ENCODE assay signal across 10 mouse cellular contexts in genomic region chr4:59808396-59808795, GRCm38 (mm10). TPM values are rescaled to one million over a fixed set of nuclear protein-coding genes. Genes with fewer than 3 reads are reported as not detected.
DNase-seq lines count a peak whose midpoint lies in the region; ATAC-seq and TF ChIP-seq lines count a peak whose summit lies in the region.
"Had no signal": no experiment of that assay in that cellular context is flagged by ENCODE, and none has a peak within 500 bp of the region (broad histone marks: within the 10 kb centered on the region; RNA-seq: fewer than 3 reads in every experiment).

No protein-coding gene starts in this region.

- H3K9ac ChIP-seq in midbrain, embryonic 15.5 days, result no peak overlapping the region

- DNase-seq in kidney, adult 2 months, result peak; percentile 29
- DNase-seq in kidney, adult 18-20 months, result no peak
- peak; percentile 37 for DNase-seq in thymus, adult 2 months
- DNase-seq in thymus, adult 18-20 months, result no peak
- DNase-seq in thymus, postnatal 25 days, result peak; percentile 31
- DNase-seq in c-Kit-positive CD71-positive TER-119-positive erythroid progenitor cells, embryonic 14.5 days (ENCODE audit: low spot score), result no peak
- DNase-seq: heart, postnatal 10 days; layer of hippocampus, postnatal 36 days had no signal

- no peak overlapping the region for H3K4me3 ChIP-seq in kidney, adult 2 months (ENCODE audit: insufficient read depth, low read depth, low read length)
- H3K4me3 ChIP-seq in thymus, adult 2 months (ENCODE audit: control insufficient read depth, insufficient read depth, low read length), result no peak overlapping the region
- H3K4me3 ChIP-seq in midbrain, embryonic 15.5 days, result no peak overlapping the region

- 78% methylated on average over 5 of the region's 5 CpGs for WGBS in kidney, adult 2 months
- WGBS in thymus, adult 2 months, result 70% methylated on average over 5 of the region's 5 CpGs
- WGBS in midbrain, embryonic 15.5 days, result 70% methylated on average over 5 of the region's 5 CpGs

- no peak for TF ChIP-seq POLR2A in kidney, adult 2 months (IDR thresholded peaks at IDR 0.05; ENCODE audit: low read depth, low read length)
- TF ChIP-seq POLR2A in thymus, adult 2 months (IDR thresholded peaks at IDR 0.05; ENCODE audit: control insufficient read depth, extremely low read depth, insufficient read depth, low read length, poor library complexity), result no peak

- no peaks in the 10 kb centered on the region for H3K27me3 ChIP-seq in kidney, adult 2 months (replicated peaks; ENCODE audit: control insufficient read depth, insufficient read depth, low read length)
- H3K27me3 ChIP-seq in thymus, adult 2 months (ENCODE audit: control insufficient read depth, insufficient read depth, low read length), result no peaks in the 10 kb centered on the region
- H3K27me3 ChIP-seq in midbrain, embryonic 15.5 days (replicated peaks), result no peaks in the 10 kb centered on the region

- H3K4me2 ChIP-seq in midbrain, embryonic 15.5 days, result no peak overlapping the region

- H3K9me3 ChIP-seq in midbrain, embryonic 15.5 days, result no peaks in the 10 kb centered on the region

- H3K27ac ChIP-seq in kidney, adult 2 months (ENCODE audit: insufficient read depth, low read depth, low read length), result no peak overlapping the region
- no peak overlapping the region for H3K27ac ChIP-seq in thymus, adult 2 months (ENCODE audit: control insufficient read depth, insufficient read depth, low read length)
- no peak overlapping the region for H3K27ac ChIP-seq in midbrain, embryonic 15.5 days

- H3K4me1 ChIP-seq in kidney, adult 2 months (ENCODE audit: control insufficient read depth, insufficient read depth, low read length), result peaks cover 4% of the 10 kb centered on the region; the same call in 1 of the 2 replicates
- H3K4me1 ChIP-seq in thymus, adult 2 months (replicated peaks; ENCODE audit: control insufficient read depth, insufficient read depth, low read length), result peaks cover 23% of the 10 kb centered on the region
- H3K4me1 ChIP-seq in midbrain, embryonic 15.5 days, result peaks cover 24% of the 10 kb centered on the region

- no peaks in the 10 kb centered on the region for H3K36me3 ChIP-seq in kidney, adult 2 months (ENCODE audit: control insufficient read depth, insufficient read depth, low read length)
- no peaks in the 10 kb centered on the region for H3K36me3 ChIP-seq in thymus, adult 2 months (ENCODE audit: control insufficient read depth, insufficient read depth, low read length)
- H3K36me3 ChIP-seq in midbrain, embryonic 15.5 days (replicated peaks), result no peaks in the 10 kb centered on the region

- peak; percentile 34 for ATAC-seq in common myeloid progenitor, adult 5-6 weeks (replicated peaks; ENCODE audit: low read depth, poor library complexity, severe bottlenecking)
- no peak for ATAC-seq in midbrain, embryonic 15.5 days (replicated peaks)

- TF ChIP-seq CTCF in kidney, adult 2 months (conservative IDR thresholded peaks at IDR 0.05; ENCODE audit: insufficient read depth, insufficient read length, low read depth, low read length), result peak; percentile 44
- TF ChIP-seq CTCF in thymus, adult 2 months (IDR thresholded peaks at IDR 0.05; ENCODE audit: borderline replicate concordance, control insufficient read depth, extremely low read depth, insufficient read depth, low read length, poor library complexity), result no peak

RNA-seq across cellular contexts. Expression of gene Snx30, which starts 2.8 kb away (rescaled TPM):
- 4.8 and 5.2 TPM in 2 replicates for polyA plus RNA-seq in kidney, adult 2 months (2012; rRNA removed)
- polyA plus RNA-seq in thymus, adult 2 months (2012; rRNA removed), result 6.1 and 7.8 TPM in 2 replicates
- 25.9 and 28.8 TPM in 2 replicates for total RNA-seq in common myeloid progenitor, adult 5-6 weeks (2017)
- polyA plus RNA-seq in midbrain, embryonic 15.5 days (2015; fragmentation: Nextera tagmentation; extraction: Ambion mirVana), result 20.5 and 22.4 TPM in 2 replicates

RNA-seq across cellular contexts. Expression of gene Inip, which starts 7.0 kb away (rescaled TPM):
- 5.7 and 7.5 TPM in 2 replicates for polyA plus RNA-seq in kidney, adult 2 months (2012; rRNA removed)
- polyA plus RNA-seq in thymus, adult 2 months (2012; rRNA removed), result 26.7 and 27.8 TPM in 2 replicates
- total RNA-seq in common myeloid progenitor, adult 5-6 weeks (2017), result 70.6 and 76.9 TPM in 2 replicates
- 55.4 and 61.4 TPM in 2 replicates for polyA plus RNA-seq in midbrain, embryonic 15.5 days (2015; fragmentation: Nextera tagmentation; extraction: Ambion mirVana)

Comparison
In these comparisons a context has a peak if more than half of its experiments do, and no peak if none do; other contexts are left out.
1. DNase-seq: peak in kidney, adult 2 months (single experiment), thymus, adult 2 months (single experiment) and thymus, postnatal 25 days (single experiment); none in kidney, adult 18-20 months (single experiment), thymus, adult 18-20 months (0 of 2) and c-Kit-positive CD71-positive TER-119-positive erythroid progenitor cells, embryonic 14.5 days (single experiment).